Mouse (Mus musculus) erythroblast, embryonic 14.5 days (primary cell): Measurements from ENCODE around the gene Tns3. TPM values are rescaled to one million over a fixed set of nuclear protein-coding genes. Genes with fewer than 3 reads are reported as not detected.
A peak's percentile ranks its signal among the peaks of the same experiment; 100 is the strongest.

Source experiments
- H3K27me3 ChIP-seq: 2 replicates; pipeline ENCODE4 v1.6.1; 2012; ENCODE audit warnings: inconsistent platforms; ENCODE audit not compliant: control insufficient read depth
- H3K36me3 ChIP-seq: 2 replicates; pipeline ENCODE4 v1.6.1; 2012; ENCODE audit warnings: mild to moderate bottlenecking, inconsistent platforms; ENCODE audit not compliant: control insufficient read depth
- H3K4me1 ChIP-seq: 2 replicates; pipeline ENCODE4 v1.6.1; 2012; ENCODE audit warnings: inconsistent platforms; ENCODE audit not compliant: control insufficient read depth
- H3K4me3 ChIP-seq: replicated peaks from 2 replicates; pipeline ENCODE3; 2012; ENCODE audit warnings: moderate library complexity, mild to moderate bottlenecking, inconsistent platforms
- H3K9me3 ChIP-seq: 2 replicates; pipeline ENCODE4 v1.6.1; 2012; ENCODE audit warnings: low read length, inconsistent platforms, mixed read lengths; ENCODE audit not compliant: control insufficient read depth
- GATA1 ChIP-seq: IDR thresholded peaks from 2 replicates; pipeline ENCODE4 v1.6.1; 2012; ENCODE audit warnings: low read length, inconsistent platforms, mixed read lengths
- TAL1 ChIP-seq: IDR thresholded peaks from 3 replicates; pipeline ENCODE4 v1.6.1; 2012; ENCODE audit warnings: low read length, inconsistent platforms, mixed read lengths
- polyA plus RNA-seq: library from polyadenylated mRNA; stranded (reverse); fragments of >175 nt; gene quantifications from 2 replicates; pipeline ENCODE4 v1.2.3, GENCODE M21; 2012

Tns3 gene
- polyA plus RNA-seq, 1 experiment = 0.01 TPM

- H3K4me3 ChIP-seq = peak overlapping the region; percentile 59
- peaks cover 6% of the 10 kb centered on the region for H3K4me1 ChIP-seq
- peaks cover 31% of the 10 kb centered on the region for H3K27me3 ChIP-seq
- H3K36me3 ChIP-seq = no peaks in the 10 kb centered on the region
- no peaks in the 10 kb centered on the region for H3K9me3 ChIP-seq
- TF ChIP-seq GATA1 = no peak
- TF ChIP-seq TAL1 = no peak
Measured at GRCm38 (mm10) chr11:8664797-8665196, 462 bp upstream of the Tns3 start.

GRCm38 (mm10) chr11:8663444-8664392, 617 bp downstream of the Tns3 start:
- H3K36me3 ChIP-seq = no peaks in the 10 kb centered on the region
- H3K4me3 ChIP-seq = peak overlapping the region; percentile 59

GRCm38 (mm10) chr11:8662706-8663429, 1.5 kb downstream of the Tns3 start:
- peaks cover 31% of the 10 kb centered on the region for H3K27me3 ChIP-seq
- H3K4me1 ChIP-seq = peaks cover 6% of the 10 kb centered on the region
- no peak overlapping the region for H3K4me3 ChIP-seq
- TF ChIP-seq GATA1 (no peak), TAL1 (no peak)
- H3K9me3 ChIP-seq = no peaks in the 10 kb centered on the region
- no peaks in the 10 kb centered on the region for H3K36me3 ChIP-seq

More at GRCm38 (mm10) chr11:8663444-8664392, 617 bp downstream of the Tns3 start:
- TF ChIP-seq TAL1 = no peak
- TF ChIP-seq GATA1 = no peak
- Histone ChIP-seq H3K27me3 (peaks cover 31% of the 10 kb centered on the region), H3K9me3 (no peaks in the 10 kb centered on the region), H3K4me1 (peaks cover 6% of the 10 kb centered on the region)

DNA sequence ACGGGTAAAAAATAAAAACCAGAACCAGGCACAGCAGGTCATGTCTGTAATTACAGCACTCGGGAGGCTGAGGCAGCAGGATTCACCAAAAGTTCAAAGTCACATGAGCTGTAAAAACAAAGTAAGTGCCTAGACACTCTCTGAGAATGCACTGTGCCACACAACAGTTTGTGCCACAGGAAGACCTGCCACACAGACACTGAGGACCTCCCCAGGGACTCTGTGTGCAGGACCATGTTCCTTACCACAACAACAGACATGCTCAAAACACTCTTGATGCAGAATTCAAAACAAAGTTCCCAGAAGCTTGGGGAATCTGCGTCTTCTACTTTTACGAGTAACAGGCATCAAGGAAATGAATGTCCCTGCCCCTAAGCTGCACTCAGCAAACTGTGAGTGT, 3.4 kb downstream of the Tns3 start:
- H3K4me3 ChIP-seq = no peak overlapping the region
- no peak for TF ChIP-seq TAL1
- H3K4me1 ChIP-seq = peaks cover 6% of the 10 kb centered on the region
- H3K27me3 ChIP-seq = peaks cover 30% of the 10 kb centered on the region
- H3K9me3 ChIP-seq = no peaks in the 10 kb centered on the region
- no peaks in the 10 kb centered on the region for H3K36me3 ChIP-seq

- H3K27me3 ChIP-seq = peaks cover 19% of the 10 kb centered on the region
- no peaks in the 10 kb centered on the region for H3K36me3 ChIP-seq
- no peak for TF ChIP-seq GATA1
- TF ChIP-seq TAL1 = no peak
- H3K4me1 ChIP-seq = peaks cover 6% of the 10 kb centered on the region
- H3K9me3 ChIP-seq = no peaks in the 10 kb centered on the region
- H3K4me3 ChIP-seq = no peak overlapping the region
Measured at GRCm38 (mm10) chr11:8659851-8660250, 4.5 kb downstream of the Tns3 start.

- Histone ChIP-seq H3K4me1 (peaks cover 6% of the 10 kb centered on the region), H3K4me3 (no peak overlapping the region), H3K36me3 (no peaks in the 10 kb centered on the region), H3K27me3 (peaks cover 11% of the 10 kb centered on the region), H3K9me3 (no peaks in the 10 kb centered on the region)
- TF ChIP-seq GATA1 (no peak), TAL1 (no peak)
Measured at GRCm38 (mm10) chr11:8659061-8659460, 5.3 kb downstream of the Tns3 start.

DNA sequence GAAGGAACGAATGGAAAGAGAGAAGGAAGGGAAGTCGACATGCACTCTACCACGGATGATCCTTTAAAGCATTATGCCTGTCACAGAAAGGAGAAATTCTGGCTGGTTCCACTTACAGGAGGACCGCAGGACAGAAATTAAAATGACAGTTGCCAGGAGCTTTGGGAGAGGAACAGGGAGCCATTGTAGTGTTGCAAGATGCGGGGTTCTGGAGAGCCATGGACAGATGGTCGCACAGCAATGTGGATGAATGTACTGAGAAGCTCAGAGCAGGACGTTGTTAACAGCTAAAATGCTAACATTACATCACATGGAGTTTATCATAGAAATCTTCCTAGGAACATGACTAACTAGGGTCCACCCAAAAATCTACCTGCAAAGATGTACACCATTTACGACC, 6.8 kb downstream of the Tns3 start:
- no peak overlapping the region for H3K4me3 ChIP-seq
- H3K27me3 ChIP-seq = 0 out of 2 replicates have a peak, but pooled peaks cover under 1% of the 10 kb centered on the region
- H3K9me3 ChIP-seq = no peaks in the 10 kb centered on the region
- H3K36me3 ChIP-seq = no peaks in the 10 kb centered on the region
- TF ChIP-seq TAL1 (no peak), GATA1 (no peak)
- no peaks in the 10 kb centered on the region for H3K4me1 ChIP-seq

DNA sequence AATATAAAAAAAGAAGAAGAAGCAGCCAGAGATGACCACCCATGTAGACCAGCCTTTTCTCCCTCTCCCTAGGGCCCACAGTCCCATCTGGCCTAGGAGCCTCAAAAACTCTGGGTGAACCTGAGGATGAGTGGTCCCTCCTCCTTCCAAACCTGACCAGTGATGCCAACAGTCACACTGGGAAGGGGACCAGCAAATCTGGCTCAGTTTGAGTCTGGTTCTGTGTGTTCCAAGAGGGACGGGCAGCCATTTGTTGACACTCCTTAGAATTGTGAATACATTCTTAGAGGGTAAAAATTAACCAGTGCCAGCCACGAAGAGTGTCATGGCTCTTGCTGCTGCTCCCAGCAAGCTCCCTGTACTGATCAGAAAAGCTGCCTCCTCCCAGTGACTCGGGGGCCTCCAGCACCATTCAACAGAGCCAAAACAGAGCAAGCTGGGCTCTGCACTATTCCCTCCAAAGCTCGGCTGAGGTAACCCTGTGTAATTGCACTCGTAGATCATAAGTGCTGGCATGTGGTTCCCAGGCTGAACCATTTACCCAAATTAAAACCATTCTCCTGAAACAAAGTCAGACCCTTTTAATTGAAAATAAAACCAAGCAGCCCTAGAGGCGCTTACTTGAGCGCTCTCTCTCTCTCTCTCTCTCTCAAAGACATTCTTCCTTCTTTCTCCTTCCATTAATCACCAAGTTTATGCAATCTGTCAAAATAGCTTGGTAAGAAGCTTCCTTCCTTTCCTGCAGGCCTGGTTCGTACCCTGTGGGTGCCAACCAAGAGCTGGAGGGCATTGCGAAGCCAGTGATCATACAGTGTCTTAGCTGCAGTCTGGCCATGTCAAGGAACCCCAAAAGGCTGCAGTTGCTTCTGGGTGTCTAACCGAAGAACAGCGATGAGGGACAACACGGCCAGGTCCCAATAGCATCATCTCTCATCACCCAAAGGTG, 7.6 kb downstream of the Tns3 start:
- no peaks in the 10 kb centered on the region for H3K4me1 ChIP-seq
- H3K27me3 ChIP-seq = no peaks in the 10 kb centered on the region
- H3K36me3 ChIP-seq = no peaks in the 10 kb centered on the region
- no peak overlapping the region for H3K4me3 ChIP-seq
- H3K9me3 ChIP-seq = no peaks in the 10 kb centered on the region
- no peak for TF ChIP-seq TAL1
- TF ChIP-seq GATA1 = no peak
